Mouse (Mus musculus) stomach, postnatal 0 days (tissue): ENCODE results near the gene Abcc8.

ENCODE experiments used
- CTCF ChIP-seq: IDR thresholded peaks from 2 replicates; pipeline ENCODE4 v1.5.1; 2016; ENCODE audit warnings: antibody characterized with exemption, low read depth, mild to moderate bottlenecking, moderate library complexity
- EP300 ChIP-seq: optimal IDR thresholded peaks from 2 replicates; pipeline ENCODE3; 2016; ENCODE audit warnings: antibody characterized with exemption

DNA sequence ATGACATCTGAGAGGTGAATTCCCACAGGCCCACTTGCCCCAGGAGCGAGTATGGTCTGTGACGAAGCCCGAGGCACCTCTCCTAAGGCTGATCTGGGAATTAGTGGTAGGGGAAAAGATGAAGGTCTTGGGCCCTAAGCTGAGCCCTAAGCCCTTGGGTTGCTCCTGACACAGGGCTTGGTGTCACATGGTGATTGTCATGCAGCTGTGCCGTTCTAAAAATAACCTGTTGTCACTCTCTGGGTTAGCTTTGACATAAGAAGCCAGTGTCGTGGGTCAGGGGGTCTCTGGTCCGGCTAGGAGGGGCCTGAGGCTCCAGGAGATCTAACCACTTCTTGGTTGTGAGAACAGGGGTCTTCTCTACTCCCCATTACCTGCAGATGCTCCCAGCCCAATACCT lies 67.9 kb downstream of the Abcc8 start:
- TF ChIP-seq CTCF, result no peak
- TF ChIP-seq EP300, result no peak
